Mouse (Mus musculus) layer of hippocampus, postnatal 25 days (tissue): ENCODE results near the gene Chdh. TPM values are rescaled to one million over a fixed set of nuclear protein-coding genes. Genes with fewer than 3 reads are reported as not detected.

Experiments used
- DNase-seq, 2 experiments: peaks; one replicate each; pipeline ENCODE4 v3.0.0; 2022; ENCODE audit warnings: mixed read lengths in 2 of 2, low spot score in 1 of 2; ENCODE audit errors: extremely low spot score in 1 of 2
- total RNA-seq, 2 experiments: library from RNA; stranded (reverse); gene quantifications; 2 replicates each; pipeline ENCODE4 v1.2.3; 2021

The Chdh gene
- total RNA-seq, 2 experiments from 2014 or later, result 1.5 to 1.9 TPM

DNA sequence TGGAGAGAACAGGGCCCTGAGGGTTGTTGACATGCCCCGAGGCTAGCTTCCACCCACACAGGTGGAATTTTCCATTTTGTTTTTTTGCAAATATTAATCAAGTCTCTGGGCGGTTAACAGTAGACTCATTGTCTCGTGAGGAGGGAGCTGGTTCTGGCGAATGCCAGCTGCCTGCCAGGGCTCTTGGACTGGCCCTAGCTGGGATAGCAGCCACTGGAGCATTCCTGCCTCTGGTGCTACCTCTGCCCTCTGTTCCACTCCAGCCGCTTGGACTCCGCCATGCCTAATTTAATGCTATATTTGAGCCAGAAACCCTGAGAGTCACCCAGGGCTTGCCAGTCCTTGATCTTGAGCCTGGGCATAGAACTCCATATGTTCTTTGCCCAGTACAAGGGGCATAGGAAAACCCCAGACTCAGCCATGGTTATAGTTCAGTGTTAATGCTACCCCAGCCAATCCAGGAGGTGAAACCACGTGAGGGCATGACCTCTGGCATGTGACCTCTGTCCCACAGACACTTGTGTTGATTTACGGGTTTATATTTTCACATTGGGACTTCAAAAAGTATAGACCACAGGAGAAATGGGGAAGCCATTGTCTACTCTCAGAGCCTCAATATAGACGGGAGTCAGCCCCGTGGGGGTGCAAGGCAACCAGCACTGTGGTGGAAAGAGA is 3.2 kb downstream of the Chdh start:
- DNase-seq, result no peak

GRCm38 (mm10) chr14:30014487-30014886 is 5.7 kb downstream of the Chdh start:
- DNase-seq, result no peak

DNA sequence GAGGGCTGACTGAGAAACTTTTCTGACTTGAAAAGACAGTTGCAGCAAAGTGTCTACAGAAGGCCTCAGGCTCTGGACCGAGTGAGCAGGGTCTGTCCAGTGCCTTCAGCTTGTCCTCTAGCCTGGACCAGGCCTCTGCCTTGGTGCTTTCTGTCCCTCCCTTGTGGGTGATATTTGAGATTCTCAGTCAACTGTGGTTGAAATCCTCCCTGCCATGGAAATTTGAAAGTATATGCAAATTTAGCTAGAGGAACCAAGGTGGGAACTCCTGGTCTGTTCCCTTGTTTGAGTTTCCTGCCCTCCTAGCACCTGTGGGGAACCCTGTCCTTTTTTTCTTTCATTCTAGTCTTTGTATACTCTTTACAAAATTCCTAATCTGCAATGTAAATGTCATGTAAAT is 6.2 kb downstream of the Chdh start:
- no peak for DNase-seq

- no peak for DNase-seq
These were observed 7.8 kb downstream of the Chdh start for GRCm38 (mm10) chr14:30016666-30017065.

GRCm38 (mm10) chr14:30017794-30018462 is 9.1 kb downstream of the Chdh start:
- no peak for DNase-seq

GRCm38 (mm10) chr14:30018463-30018801 is 9.6 kb downstream of the Chdh start:
- DNase-seq, result no peak

DNA sequence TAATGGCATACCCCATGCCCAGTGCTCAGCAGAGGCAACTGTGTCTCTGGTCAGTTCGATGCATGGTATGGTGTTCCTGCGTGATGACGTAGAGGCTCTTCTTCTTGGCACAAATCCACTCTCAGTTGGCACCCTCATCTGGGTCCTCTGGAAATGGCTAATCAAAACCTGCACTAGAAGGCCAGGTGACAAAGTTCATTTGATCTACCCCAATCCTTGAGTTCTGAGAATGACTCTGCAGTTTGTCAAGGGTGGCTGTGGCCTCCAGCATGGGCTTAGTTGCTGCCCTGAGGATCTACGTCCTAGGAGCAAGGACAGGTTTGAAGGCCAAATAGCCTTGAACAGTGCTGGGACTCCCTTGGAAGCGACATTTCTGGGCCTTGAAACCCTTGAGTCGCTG is 10.0 kb downstream of the Chdh start:
- no peak for DNase-seq

- DNase-seq, result no peak
These were observed 10.6 kb downstream of the Chdh start for GRCm38 (mm10) chr14:30019375-30019774.

- no peak for DNase-seq
These were observed 11.2 kb downstream of the Chdh start for GRCm38 (mm10) chr14:30019792-30020575.

DNA sequence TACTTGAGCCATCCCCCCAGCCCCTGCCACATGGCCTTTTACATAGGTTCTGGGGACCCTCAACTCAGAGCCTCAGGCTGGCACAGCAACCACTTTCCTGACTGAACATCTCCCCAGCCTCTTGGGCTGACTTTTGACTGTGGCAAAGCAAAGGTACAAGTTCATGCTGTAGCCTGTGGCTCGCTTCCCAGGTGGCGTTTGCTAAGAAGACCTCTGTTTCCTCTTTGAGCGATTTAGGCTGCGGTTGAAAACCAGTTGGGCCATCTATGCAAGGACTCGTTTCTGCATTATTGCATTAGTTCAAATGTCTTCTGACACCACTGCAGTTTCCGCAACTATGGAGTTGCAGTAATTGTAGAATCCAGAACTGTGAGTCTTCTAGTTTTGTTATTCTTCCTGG is 13.6 kb downstream of the Chdh start:
- DNase-seq, result no peak

GRCm38 (mm10) chr14:30024387-30024786 is 15.6 kb downstream of the Chdh start:
- no peak for DNase-seq

GRCm38 (mm10) chr14:30027378-30027777 is 18.6 kb downstream of the Chdh start:
- peak in 1 of 2 experiments; percentile 25 for DNase-seq

GRCm38 (mm10) chr14:30033405-30033804 is 24.6 kb downstream of the Chdh start:
- DNase-seq, result no peak

- DNase-seq, result peak; percentile 26 to 39
These were observed 29.6 kb downstream of the Chdh start for GRCm38 (mm10) chr14:30038431-30038830.

- DNase-seq, result no peak
These were observed 30.6 kb downstream of the Chdh start for GRCm38 (mm10) chr14:30039413-30039812.

GRCm38 (mm10) chr14:30041836-30042235 is 33.0 kb downstream of the Chdh start:
- DNase-seq, result no peak

GRCm38 (mm10) chr14:30043356-30043940 is 34.6 kb downstream of the Chdh start:
- no peak for DNase-seq

DNA sequence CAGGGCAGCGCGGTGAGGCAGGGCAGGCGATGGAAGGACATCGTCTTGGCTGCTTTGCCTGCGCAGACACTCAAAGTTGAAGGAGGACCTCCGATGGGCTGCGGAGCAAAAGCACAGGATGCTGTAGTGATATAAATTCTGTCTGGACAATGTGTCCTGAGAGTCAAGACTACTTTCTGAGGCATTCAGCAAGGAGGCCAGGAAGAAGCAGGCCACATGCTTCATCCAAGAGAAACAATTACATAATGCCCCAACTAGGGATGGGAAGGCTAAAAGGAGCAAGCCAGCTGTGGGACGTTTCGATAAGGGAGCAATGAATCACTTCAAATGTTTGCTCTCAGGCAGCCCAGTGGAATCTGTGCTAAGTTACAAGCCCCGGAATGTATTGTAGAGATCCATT is 36.4 kb downstream of the Chdh start:
- no peak for DNase-seq

- DNase-seq, result no peak
These were observed 36.9 kb downstream of the Chdh start for GRCm38 (mm10) chr14:30045704-30046220.

- DNase-seq, result no peak
These were observed 38.2 kb downstream of the Chdh start for GRCm38 (mm10) chr14:30046976-30047375.

DNA sequence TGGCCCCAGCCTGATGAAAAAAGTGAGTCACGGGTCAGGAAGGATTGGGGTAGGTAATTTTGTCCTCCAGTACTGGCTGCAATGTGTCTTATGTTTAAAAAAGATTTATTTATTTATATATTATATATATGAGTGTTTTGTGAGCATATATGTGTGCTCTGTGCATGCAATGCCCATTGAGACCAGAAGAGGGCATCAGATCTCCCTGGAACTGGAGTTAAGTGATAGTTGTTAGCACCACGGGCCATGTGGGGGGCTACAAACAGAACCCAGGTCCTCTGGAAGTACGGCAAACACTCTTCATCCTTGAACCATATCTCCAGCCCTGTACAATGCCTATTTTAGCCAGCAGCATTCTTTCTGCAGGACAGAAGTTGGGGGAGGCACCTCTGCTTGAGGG is 39.2 kb downstream of the Chdh start:
- no peak for DNase-seq
